Mouse (Mus musculus) CD4-positive, CD25-positive, alpha-beta regulatory T cell, adult 9 weeks (primary cell): ENCODE measurements around the gene Olfr507. TPM values are rescaled to one million over a fixed set of nuclear protein-coding genes. Genes with fewer than 3 reads are reported as not detected.

Experiments
- polyA plus RNA-seq: library from polyadenylated mRNA; unstranded; fragments of 100-300 nt; shearing (Covaris generic); gene quantifications from one replicate; pipeline ENCODE4 v1.2.1, GENCODE M21; 2017

Gene Olfr507
- not detected for polyA plus RNA-seq

GRCm38 (mm10) chr7:108621514-108621913 lies at the start of gene Olfr507:
Olfr507 (plus strand) TSS chr7:108621814.

GRCm38 (mm10) chr7:108610487-108610886 lies 11.1 kb upstream of the Olfr507 start, which contains the start of gene Olfr506:
Olfr506 (plus strand) TSS chr7:108610787.

DNA sequence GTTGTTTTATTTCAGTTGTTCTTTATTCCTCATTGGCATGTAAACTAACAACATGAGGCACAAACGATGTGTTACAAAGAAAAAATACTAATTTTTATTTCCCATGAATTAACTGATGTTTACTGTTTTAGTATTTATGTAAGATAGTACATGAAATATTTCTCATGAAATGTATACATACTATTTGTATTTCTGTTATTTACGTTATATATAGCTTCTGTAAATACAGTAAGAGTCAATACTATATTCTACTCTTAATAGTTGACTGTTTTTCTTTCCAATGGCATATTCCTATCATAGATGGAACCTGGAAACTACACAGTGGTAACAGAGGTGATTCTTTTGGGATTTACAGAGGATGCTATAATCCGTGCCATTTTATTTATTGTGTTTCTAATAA lies 8.1 kb downstream of the Olfr507 start, which contains the start of gene Olfr508:
Olfr508 (plus strand) TSS at position 301 of the 400 bp plus-strand sequence.

GRCm38 (mm10) chr7:108651806-108652205 lies 30.2 kb downstream of the Olfr507 start, which contains the start of gene Olfr509:
Olfr509 (minus strand) TSS chr7:108651906.

GRCm38 (mm10) chr7:108666118-108666517 lies 44.5 kb downstream of the Olfr507 start, which contains the start of gene Olfr510:
Olfr510 (plus strand) TSS chr7:108666418.

Other genes with a start within 250 kb of the Olfr507 start
- gene Olfr495, start 228.6 kb upstream of the Olfr507 start, polyA plus RNA-seq = not detected
- gene Olfr497, start 201.4 kb upstream of the Olfr507 start, polyA plus RNA-seq = not detected
- not detected for gene Olfr498, start 156.5 kb upstream of the Olfr507 start, polyA plus RNA-seq
- not detected for gene Olfr502, start 96.7 kb upstream of the Olfr507 start, polyA plus RNA-seq
- gene Olfr503, start 77.3 kb upstream of the Olfr507 start, polyA plus RNA-seq = not detected
- not detected for gene Olfr504, start 56.0 kb upstream of the Olfr507 start, polyA plus RNA-seq
- gene Olfr506, start 11.0 kb upstream of the Olfr507 start, polyA plus RNA-seq = not detected
- not detected for gene Olfr508, start 8.2 kb downstream of the Olfr507 start, polyA plus RNA-seq
- gene Olfr509, start 30.1 kb downstream of the Olfr507 start, polyA plus RNA-seq = not detected
- not detected for gene Olfr510, start 44.6 kb downstream of the Olfr507 start, polyA plus RNA-seq
- gene Olfr512, start 91.5 kb downstream of the Olfr507 start, polyA plus RNA-seq = not detected
- gene Olfr513, start 129.2 kb downstream of the Olfr507 start, polyA plus RNA-seq = not detected
- gene Olfr514, start 204.2 kb downstream of the Olfr507 start, polyA plus RNA-seq = not detected
- gene Olfr516, start 228.7 kb downstream of the Olfr507 start, polyA plus RNA-seq = not detected